Mouse (Mus musculus): Measurements from ENCODE around the gene Unc13b. TPM values are rescaled to one million over a fixed set of nuclear protein-coding genes. Genes with fewer than 3 reads are reported as not detected.

The Unc13b gene
- polyA plus RNA-seq, 1 experiment: 0.42 TPM

- H3K4me2 ChIP-seq (ENCODE audit: low read depth): no peak overlapping the region
- no peaks in the 10 kb centered on the region for H3K36me3 ChIP-seq (ENCODE audit: control insufficient read depth, insufficient read depth)
- TF ChIP-seq SRF (IDR thresholded peaks at IDR 0.05; ENCODE audit: control insufficient read depth, insufficient read length, low read depth): no peak
- TF ChIP-seq TCF12 (IDR thresholded peaks at IDR 0.05; ENCODE audit: insufficient read depth, poor library complexity, severe bottlenecking): no peak
- TF ChIP-seq TCF3 (IDR thresholded peaks at IDR 0.05; ENCODE audit: insufficient read length, low read depth): no peak
- TF ChIP-seq REST (IDR thresholded peaks at IDR 0.05; ENCODE audit: insufficient read depth, insufficient read length): no peak
- TF ChIP-seq POLR2AphosphoS2 (IDR thresholded peaks at IDR 0.05; ENCODE audit: insufficient read length, low read depth): no peak
- no peak for TF ChIP-seq MYOD1 (IDR thresholded peaks at IDR 0.05; ENCODE audit: control insufficient read depth in 1 of 3, insufficient read length in 2 of 3, low read depth in 2 of 3)
- TF ChIP-seq E2F4 (IDR thresholded peaks at IDR 0.05; ENCODE audit: insufficient read depth): no peak
- TF ChIP-seq MAX (IDR thresholded peaks at IDR 0.05; ENCODE audit: low read depth): no peak
- TF ChIP-seq USF1 (IDR thresholded peaks at IDR 0.05; ENCODE audit: low read depth): no peak
- no peak for TF ChIP-seq MYOG (IDR thresholded peaks at IDR 0.05; ENCODE audit: control insufficient read depth in 1 of 3, insufficient read depth in 1 of 3, insufficient read length in 2 of 3, low read depth in 2 of 3)
- no peak for TF ChIP-seq CEBPB (IDR thresholded peaks at IDR 0.05; ENCODE audit: insufficient read depth, poor library complexity, severe bottlenecking)
- TF ChIP-seq POLR2A (IDR thresholded peaks at IDR 0.05; ENCODE audit: insufficient read length, low read depth): no peak
- no peak overlapping the region for H3ac ChIP-seq (ENCODE audit: control insufficient read depth, insufficient read length)
- H3K27me3 ChIP-seq (ENCODE audit: control insufficient read depth, insufficient read depth, insufficient read length): peaks cover 8% of the 10 kb centered on the region
- no peak overlapping the region for H3K4me3 ChIP-seq
- no peaks in the 10 kb centered on the region for H3K79me2 ChIP-seq (ENCODE audit: control insufficient read depth, insufficient read depth)
Measured at GRCm38 (mm10) chr4:43161124-43161657, 102.4 kb downstream of the Unc13b start.

DNA sequence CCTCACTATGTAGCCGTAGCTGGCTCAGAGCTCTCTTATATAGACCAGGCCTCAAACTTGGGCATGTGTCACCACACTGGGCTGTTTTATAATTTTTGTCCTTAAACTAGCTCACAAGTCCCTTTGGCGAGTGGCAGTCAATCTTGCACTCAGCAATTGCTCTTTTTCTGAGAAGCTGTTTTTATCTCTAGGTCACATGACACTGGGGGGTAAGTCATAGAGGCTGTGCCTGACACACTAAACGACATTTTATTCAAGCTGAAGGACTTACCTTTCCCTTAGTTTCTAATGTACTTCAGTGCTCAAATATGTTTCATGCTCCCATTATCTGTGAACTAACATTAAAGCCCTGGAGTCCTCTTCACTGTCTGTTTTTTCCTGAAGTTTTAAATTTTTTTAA, 104.5 kb downstream of the Unc13b start:
- Histone ChIP-seq H3K36me3 (ENCODE audit: control insufficient read depth, insufficient read depth) (no peaks in the 10 kb centered on the region), H3ac (ENCODE audit: control insufficient read depth, insufficient read length) (no peak overlapping the region), H3K79me2 (ENCODE audit: control insufficient read depth, insufficient read depth) (no peaks in the 10 kb centered on the region), H3K4me3 (no peak overlapping the region), H3K27me3 (ENCODE audit: control insufficient read depth, insufficient read depth, insufficient read length) (peaks cover 8% of the 10 kb centered on the region), H3K4me2 (ENCODE audit: low read depth) (no peak overlapping the region)
- no peak for TF ChIP-seq REST (IDR thresholded peaks at IDR 0.05; ENCODE audit: insufficient read depth, insufficient read length)
- no peak for TF ChIP-seq SRF (IDR thresholded peaks at IDR 0.05; ENCODE audit: control insufficient read depth, insufficient read length, low read depth)
- TF ChIP-seq E2F4 (IDR thresholded peaks at IDR 0.05; ENCODE audit: insufficient read depth): no peak
- no peak for TF ChIP-seq CEBPB (IDR thresholded peaks at IDR 0.05; ENCODE audit: insufficient read depth, poor library complexity, severe bottlenecking)
- no peak for TF ChIP-seq TCF12 (IDR thresholded peaks at IDR 0.05; ENCODE audit: insufficient read depth, poor library complexity, severe bottlenecking)
- TF ChIP-seq MYOG (IDR thresholded peaks at IDR 0.05; ENCODE audit: control insufficient read depth in 1 of 3, insufficient read depth in 1 of 3, insufficient read length in 2 of 3, low read depth in 2 of 3): no peak
- TF ChIP-seq POLR2A (IDR thresholded peaks at IDR 0.05; ENCODE audit: insufficient read length, low read depth): no peak
- no peak for TF ChIP-seq POLR2AphosphoS2 (IDR thresholded peaks at IDR 0.05; ENCODE audit: insufficient read length, low read depth)
- no peak for TF ChIP-seq MAX (IDR thresholded peaks at IDR 0.05; ENCODE audit: low read depth)
- no peak for TF ChIP-seq TCF3 (IDR thresholded peaks at IDR 0.05; ENCODE audit: insufficient read length, low read depth)
- TF ChIP-seq MYOD1 (IDR thresholded peaks at IDR 0.05; ENCODE audit: control insufficient read depth in 1 of 3, insufficient read length in 2 of 3, low read depth in 2 of 3): no peak
- TF ChIP-seq USF1 (IDR thresholded peaks at IDR 0.05; ENCODE audit: low read depth): no peak

GRCm38 (mm10) chr4:43165403-43166005, 106.8 kb downstream of the Unc13b start:
- H3K27me3 ChIP-seq (ENCODE audit: control insufficient read depth, insufficient read depth, insufficient read length): no peaks in the 10 kb centered on the region
- no peak overlapping the region for H3ac ChIP-seq (ENCODE audit: control insufficient read depth, insufficient read length)
- TF ChIP-seq POLR2A (IDR thresholded peaks at IDR 0.05; ENCODE audit: insufficient read length, low read depth) (no peak), MAX (IDR thresholded peaks at IDR 0.05; ENCODE audit: low read depth) (no peak), TCF3 (IDR thresholded peaks at IDR 0.05; ENCODE audit: insufficient read length, low read depth) (no peak), E2F4 (IDR thresholded peaks at IDR 0.05; ENCODE audit: insufficient read depth) (no peak), USF1 (IDR thresholded peaks at IDR 0.05; ENCODE audit: low read depth) (no peak)
- no peak overlapping the region for H3K4me3 ChIP-seq
- no peak overlapping the region for H3K4me2 ChIP-seq (ENCODE audit: low read depth)
- H3K36me3 ChIP-seq (ENCODE audit: control insufficient read depth, insufficient read depth): no peaks in the 10 kb centered on the region
- no peaks in the 10 kb centered on the region for H3K79me2 ChIP-seq (ENCODE audit: control insufficient read depth, insufficient read depth)

- Histone ChIP-seq H3K36me3 (ENCODE audit: control insufficient read depth, insufficient read depth) (no peaks in the 10 kb centered on the region), H3ac (ENCODE audit: control insufficient read depth, insufficient read length) (no peak overlapping the region), H3K27me3 (ENCODE audit: control insufficient read depth, insufficient read depth, insufficient read length) (no peaks in the 10 kb centered on the region), H3K4me2 (ENCODE audit: low read depth) (no peak overlapping the region), H3K4me3 (no peak overlapping the region), H3K79me2 (ENCODE audit: control insufficient read depth, insufficient read depth) (no peaks in the 10 kb centered on the region)
- TF ChIP-seq USF1 (IDR thresholded peaks at IDR 0.05; ENCODE audit: low read depth) (no peak), MAX (IDR thresholded peaks at IDR 0.05; ENCODE audit: low read depth) (no peak)
Measured at GRCm38 (mm10) chr4:43170028-43170427, 111.3 kb downstream of the Unc13b start.

GRCm38 (mm10) chr4:43177126-43177525, 118.4 kb downstream of the Unc13b start:
- H3K79me2 ChIP-seq (ENCODE audit: control insufficient read depth, insufficient read depth): no peaks in the 10 kb centered on the region
- H3K4me3 ChIP-seq: no peak overlapping the region
- H3K27me3 ChIP-seq (ENCODE audit: control insufficient read depth, insufficient read depth, insufficient read length): peaks cover 5% of the 10 kb centered on the region
- H3ac ChIP-seq (ENCODE audit: control insufficient read depth, insufficient read length): no peak overlapping the region
- no peak overlapping the region for H3K4me2 ChIP-seq (ENCODE audit: low read depth)
- TF ChIP-seq MYOD1 (IDR thresholded peaks at IDR 0.05; ENCODE audit: control insufficient read depth in 1 of 3, insufficient read length in 2 of 3, low read depth in 2 of 3): no peak
- TF ChIP-seq SRF (IDR thresholded peaks at IDR 0.05; ENCODE audit: control insufficient read depth, insufficient read length, low read depth): no peak
- TF ChIP-seq TCF12 (IDR thresholded peaks at IDR 0.05; ENCODE audit: insufficient read depth, poor library complexity, severe bottlenecking): no peak
- TF ChIP-seq CEBPB (IDR thresholded peaks at IDR 0.05; ENCODE audit: insufficient read depth, poor library complexity, severe bottlenecking): no peak
- TF ChIP-seq MYOG (IDR thresholded peaks at IDR 0.05; ENCODE audit: control insufficient read depth in 1 of 3, insufficient read depth in 1 of 3, insufficient read length in 2 of 3, low read depth in 2 of 3): no peak
- TF ChIP-seq MAX (IDR thresholded peaks at IDR 0.05; ENCODE audit: low read depth): no peak
- no peaks in the 10 kb centered on the region for H3K36me3 ChIP-seq (ENCODE audit: control insufficient read depth, insufficient read depth)
